ENCODE assay signal across 23 mouse cellular contexts in genomic region chr2:167651622-167652021, GRCm38 (mm10). TPM values are rescaled to one million over a fixed set of nuclear protein-coding genes. Genes with fewer than 3 reads are reported as not detected.
DNase-seq lines count a peak whose midpoint lies in the region; ATAC-seq lines count a peak whose summit lies in the region.
"Had no signal": no experiment of that assay in that cellular context is flagged by ENCODE, and none has a peak within 500 bp of the region (broad histone marks: within the 10 kb centered on the region; RNA-seq: fewer than 3 reads in every experiment).

No protein-coding gene starts in this region.

- DNase-seq in cerebellum, adult 9-11 months = peak; percentile 51
- no peak for DNase-seq in cerebellum, adult 9-10 months
- peak; percentile 85 for DNase-seq in brain, adult 2 months (ENCODE audit: low read depth, low spot score)
- DNase-seq in spleen, postnatal 36 days (ENCODE audit: low spot score in 2 of 2) = no peak
- DNase-seq: adrenal gland, postnatal 14 days; cerebellum, adult 18-20 months; gastrocnemius, postnatal 10 days; kidney, postnatal 36 days; lung, adult 2 months; thymus, postnatal 14 days had no signal

- no peak overlapping the region for H3K27ac ChIP-seq in hindbrain, embryonic 13.5 days
- no peak overlapping the region for H3K27ac ChIP-seq in hindbrain, embryonic 12.5 days
- H3K27ac ChIP-seq: intestine, embryonic 15.5 days; limb, embryonic 12.5 days; liver, embryonic 12.5 days; neural tube, embryonic 13.5 days; stomach, postnatal 0 days had no signal

- peaks cover 3% of the 10 kb centered on the region; the same call in 1 of the 2 replicates for H3K4me1 ChIP-seq in hindbrain, embryonic 13.5 days (replicated peaks)
- H3K4me1 ChIP-seq in hindbrain, embryonic 12.5 days = peaks cover under 1% of the 10 kb centered on the region
- H3K4me1 ChIP-seq in megakaryocyte, embryonic 14.5 days = peaks cover 90% of the 10 kb centered on the region
- H3K4me1 ChIP-seq: limb, embryonic 12.5 days; neural tube, embryonic 13.5 days had no signal

- H3K27me3 ChIP-seq in hindbrain, embryonic 13.5 days = no peaks in the 10 kb centered on the region
- H3K27me3 ChIP-seq in hindbrain, embryonic 12.5 days = no peaks in the 10 kb centered on the region
- H3K27me3 ChIP-seq in megakaryocyte, embryonic 14.5 days (replicated peaks) = no peaks in the 10 kb centered on the region
- H3K27me3 ChIP-seq: intestine, embryonic 15.5 days; limb, embryonic 12.5 days; neural tube, embryonic 13.5 days had no signal

- H3K9me3 ChIP-seq in hindbrain, embryonic 13.5 days = no peaks in the 10 kb centered on the region
- H3K9me3 ChIP-seq in hindbrain, embryonic 12.5 days (replicated peaks) = no peaks in the 10 kb centered on the region
- H3K9me3 ChIP-seq in megakaryocyte, embryonic 14.5 days = no peaks in the 10 kb centered on the region
- H3K9me3 ChIP-seq: G1E; intestine, embryonic 15.5 days; limb, embryonic 12.5 days; liver, embryonic 12.5 days; neural tube, embryonic 13.5 days had no signal

- H3K4me2 ChIP-seq in hindbrain, embryonic 13.5 days = no peak overlapping the region
- no peak overlapping the region for H3K4me2 ChIP-seq in hindbrain, embryonic 12.5 days (replicated peaks)
- H3K4me2 ChIP-seq: intestine, embryonic 15.5 days; limb, embryonic 12.5 days; liver, embryonic 12.5 days; midbrain, embryonic 11.5 days; neural tube, embryonic 13.5 days had no signal

- peak overlapping the region; percentile 36; the same call in 1 of the 2 replicates for H3K9ac ChIP-seq in hindbrain, embryonic 13.5 days
- H3K9ac ChIP-seq in hindbrain, embryonic 12.5 days = no peak overlapping the region
- H3K9ac ChIP-seq: intestine, embryonic 15.5 days; limb, embryonic 12.5 days; liver, embryonic 12.5 days; neural tube, embryonic 13.5 days had no signal

- 91% methylated on average over 9 of the region's 9 CpGs for WGBS in hindbrain, embryonic 13.5 days
- 89% methylated on average over 9 of the region's 9 CpGs for WGBS in hindbrain, embryonic 12.5 days

- H3K4me3 ChIP-seq in hindbrain, embryonic 13.5 days = no peak overlapping the region
- H3K4me3 ChIP-seq in hindbrain, embryonic 12.5 days = no peak overlapping the region
- H3K4me3 ChIP-seq in megakaryocyte, embryonic 14.5 days (replicated peaks) = peak overlapping the region; percentile 26
- H3K4me3 ChIP-seq: intestine, embryonic 15.5 days; limb, embryonic 12.5 days; liver, embryonic 12.5 days; neural tube, embryonic 13.5 days had no signal

- H3K36me3 ChIP-seq in hindbrain, embryonic 13.5 days = peaks cover 61% of the 10 kb centered on the region
- H3K36me3 ChIP-seq in hindbrain, embryonic 12.5 days = peaks cover 27% of the 10 kb centered on the region
- H3K36me3 ChIP-seq in megakaryocyte, embryonic 14.5 days (replicated peaks; ENCODE audit: low read length) = peaks cover 89% of the 10 kb centered on the region

- ATAC-seq in hindbrain, embryonic 13.5 days (ENCODE audit: low FRiP score) = no peak
- ATAC-seq in hindbrain, embryonic 12.5 days (ENCODE audit: low FRiP score) = no peak
- ATAC-seq in megakaryocyte, adult 5-6 weeks (ENCODE audit: poor library complexity, severe bottlenecking) = no peak
- ATAC-seq: forebrain, embryonic 16.5 days; liver, embryonic 12.5 days had no signal

RNA-seq across cellular contexts. Expression of gene Gm20431, which starts 9.7 kb away (rescaled TPM):
- polyA plus RNA-seq in hindbrain, embryonic 13.5 days (2015; fragmentation: Nextera tagmentation; extraction: Ambion mirVana) = 10.0 and 11.0 TPM in 2 replicates
- polyA plus RNA-seq in hindbrain, embryonic 12.5 days (2016; fragmentation: Nextera tagmentation; extraction: Ambion mirVana) = 16.9 and 18.8 TPM in 2 replicates
- not detected in 2 replicates for polyA plus RNA-seq in megakaryocyte, embryonic 14.5 days (2012; ENCODE audit: insufficient read depth, low replicate concordance)
- total RNA-seq in megakaryocyte, adult 5-6 weeks (2015) = 6.1 and 22.8 TPM in 2 replicates
- total RNA-seq in megakaryocyte, adult 5-6 weeks (2017) = not detected in 2 replicates
- total RNA-seq: hematopoietic stem cell, adult 5-6 weeks had no signal
- polyA plus RNA-seq: G1E had no signal

RNA-seq across cellular contexts. Expression of gene Ube2v1, which starts 19.7 kb away (rescaled TPM):
- polyA plus RNA-seq in hindbrain, embryonic 13.5 days (2015; fragmentation: Nextera tagmentation; extraction: Ambion mirVana) = 310 and 311 TPM in 2 replicates
- 290 and 291 TPM in 2 replicates for polyA plus RNA-seq in hindbrain, embryonic 12.5 days (2016; fragmentation: Nextera tagmentation; extraction: Ambion mirVana)
- polyA plus RNA-seq in megakaryocyte, embryonic 14.5 days (2012; ENCODE audit: insufficient read depth, low replicate concordance) = 314 and 1,236 TPM in 2 replicates
- 68.8 and 86.3 TPM in 2 replicates for total RNA-seq in megakaryocyte, adult 5-6 weeks (2015)
- total RNA-seq in megakaryocyte, adult 5-6 weeks (2017) = 45.1 and 51.9 TPM in 2 replicates

RNA-seq across cellular contexts. Expression of gene Cebpb, which starts 37.1 kb away (rescaled TPM):
- polyA plus RNA-seq in hindbrain, embryonic 13.5 days (2015; fragmentation: Nextera tagmentation; extraction: Ambion mirVana) = 0.60 and 0.88 TPM in 2 replicates
- 4.1 and 4.5 TPM in 2 replicates for polyA plus RNA-seq in hindbrain, embryonic 12.5 days (2016; fragmentation: Nextera tagmentation; extraction: Ambion mirVana)
- 372 and 610 TPM in 2 replicates for polyA plus RNA-seq in megakaryocyte, embryonic 14.5 days (2012; ENCODE audit: insufficient read depth, low replicate concordance)
- 79.3 and 125 TPM in 2 replicates for total RNA-seq in megakaryocyte, adult 5-6 weeks (2015)
- total RNA-seq in megakaryocyte, adult 5-6 weeks (2017) = 55.5 and 59.5 TPM in 2 replicates

RNA-seq across cellular contexts. Expression of gene Tmem189, which starts 38.0 kb away (rescaled TPM):
- 30.8 and 33.5 TPM in 2 replicates for polyA plus RNA-seq in hindbrain, embryonic 13.5 days (2015; fragmentation: Nextera tagmentation; extraction: Ambion mirVana)
- polyA plus RNA-seq in hindbrain, embryonic 12.5 days (2016; fragmentation: Nextera tagmentation; extraction: Ambion mirVana) = 39.0 and 43.9 TPM in 2 replicates
- 164 and 173 TPM in 2 replicates for polyA plus RNA-seq in megakaryocyte, embryonic 14.5 days (2012; ENCODE audit: insufficient read depth, low replicate concordance)
- 25.1 and 35.7 TPM in 2 replicates for total RNA-seq in megakaryocyte, adult 5-6 weeks (2015)
- total RNA-seq in megakaryocyte, adult 5-6 weeks (2017) = 40.6 and 43.1 TPM in 2 replicates

Comparison
In these comparisons a context has a peak if more than half of its experiments do, and no peak if none do; other contexts are left out.
1. DNase-seq: peak in cerebellum, adult 9-11 months (single experiment) and brain, adult 2 months (single experiment); none in cerebellum, adult 9-10 months (single experiment) and spleen, postnatal 36 days (0 of 2).
2. RNA of gene Gm20431, which starts 9.7 kb away (polyA plus RNA-seq): 16.9 to 18.8 TPM in hindbrain, embryonic 12.5 days and 10.0 to 11.0 TPM in hindbrain, embryonic 13.5 days; not detected in megakaryocyte, embryonic 14.5 days; every median in the first group is over 10 times any median in the second.
3. RNA of gene Cebpb, which starts 37.1 kb away (polyA plus RNA-seq): 372 to 610 TPM in megakaryocyte, embryonic 14.5 days; 4.1 to 4.5 TPM in hindbrain, embryonic 12.5 days and 0.60 to 0.88 TPM in hindbrain, embryonic 13.5 days; every median in the first group is over 10 times any median in the second.